Mouse (Mus musculus) spleen, postnatal 14 days (tissue): Measurements from ENCODE around the gene 1700042G07Rik.

Experiments
- DNase-seq, 2 experiments: peaks; one replicate each; pipeline ENCODE4 v3.0.0; 2021 to 2022; ENCODE audit warnings: low spot score in 2 of 2

The 1700042G07Rik gene

GRCm38 (mm10) chr4:116162142-116162541 is 11.0 kb upstream of the 1700042G07Rik start:
- no peak for DNase-seq

DNA sequence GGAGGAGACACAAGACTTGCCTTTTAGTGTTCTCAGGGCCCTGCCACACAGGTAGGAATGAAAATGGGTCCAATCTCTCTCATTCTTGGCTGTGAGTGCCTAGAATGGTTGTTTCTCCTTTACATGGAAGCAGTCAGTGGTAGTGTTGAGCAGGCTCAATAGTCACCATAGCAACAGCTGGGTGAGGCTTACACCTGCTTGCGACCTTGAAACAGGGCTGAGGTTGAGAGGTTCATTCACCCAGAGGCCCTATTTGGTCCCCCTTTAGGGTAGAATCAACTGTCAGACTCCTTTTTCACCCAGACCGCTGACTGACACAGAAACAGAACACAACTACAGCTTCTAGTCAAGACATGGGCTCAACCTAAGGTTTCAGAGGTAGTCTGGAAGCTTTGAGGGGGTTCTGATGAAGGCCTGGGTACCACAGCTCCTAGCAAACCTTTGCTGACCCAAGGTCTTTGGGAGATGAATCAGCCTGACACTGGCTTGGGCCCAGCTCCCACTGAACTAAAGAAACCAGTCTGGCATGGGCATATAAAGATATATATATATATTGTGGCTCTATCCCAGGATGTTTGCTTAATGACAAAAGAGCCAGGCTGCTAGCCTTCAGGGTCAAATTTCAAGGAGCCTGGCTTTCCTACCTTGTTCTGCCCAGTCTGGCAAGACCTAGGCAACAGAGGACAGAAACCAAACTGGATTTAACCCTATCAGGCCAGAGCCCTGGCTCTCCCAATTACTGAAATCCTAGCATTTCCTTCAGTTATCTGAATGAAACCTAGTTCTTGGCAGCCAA is 8.2 kb upstream of the 1700042G07Rik start:
- no peak for DNase-seq

- DNase-seq: no peak
These were observed 7.3 kb upstream of the 1700042G07Rik start for GRCm38 (mm10) chr4:116165708-116166407.

GRCm38 (mm10) chr4:116167404-116167803 is 5.8 kb upstream of the 1700042G07Rik start, which contains the start of gene Tspan1:
Gene Tspan1 (minus strand): TSS chr4:116167601.
- DNase-seq: no peak

DNA sequence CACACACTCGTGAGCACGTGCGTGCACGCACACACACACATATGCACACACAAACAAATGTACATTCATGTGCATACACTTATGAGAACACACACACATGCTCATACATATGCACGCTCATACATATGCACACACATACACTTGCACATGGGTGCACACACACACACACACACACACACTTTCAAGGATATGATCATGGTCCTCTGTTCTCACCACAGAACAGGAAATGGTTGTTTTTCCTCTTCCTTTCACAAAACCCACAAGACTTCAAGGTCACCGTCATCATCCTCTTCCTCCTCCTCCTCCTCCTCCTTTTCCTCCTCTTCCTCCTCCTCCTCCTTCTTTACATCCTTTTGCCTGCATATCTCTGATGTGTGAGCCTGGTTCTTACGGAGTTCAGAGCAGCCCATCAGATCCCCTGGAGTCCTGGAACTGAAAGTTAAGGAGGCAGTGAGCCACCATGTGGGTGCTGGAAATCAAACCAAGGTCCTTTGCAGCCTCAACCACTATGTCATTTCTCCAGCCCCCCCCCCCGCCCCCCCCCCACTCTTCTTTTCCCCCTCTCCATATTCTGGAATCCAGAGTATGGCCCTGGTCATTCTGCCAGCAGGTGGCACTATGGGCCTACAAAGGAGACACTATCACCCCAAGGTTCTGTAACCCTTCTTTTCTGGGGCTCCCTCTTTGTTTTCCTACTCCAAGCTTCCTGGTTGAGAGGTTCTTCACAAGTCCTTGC is 4.4 kb upstream of the 1700042G07Rik start:
- peak; percentile 30 to 68 for DNase-seq

- no peak for DNase-seq
These were observed 3.9 kb upstream of the 1700042G07Rik start for GRCm38 (mm10) chr4:116169353-116169672.

GRCm38 (mm10) chr4:116173752-116174151 is 580 bp downstream of the 1700042G07Rik start:
- DNase-seq: no peak

- no peak for DNase-seq
These were observed 1.4 kb downstream of the 1700042G07Rik start for GRCm38 (mm10) chr4:116174466-116175116.

GRCm38 (mm10) chr4:116175136-116175535 is 2.0 kb downstream of the 1700042G07Rik start:
- no peak for DNase-seq

- DNase-seq: no peak
These were observed 2.8 kb downstream of the 1700042G07Rik start for GRCm38 (mm10) chr4:116175711-116176542.

- DNase-seq: no peak
These were observed 3.4 kb downstream of the 1700042G07Rik start for GRCm38 (mm10) chr4:116176543-116176988.

- DNase-seq: no peak
These were observed 4.0 kb downstream of the 1700042G07Rik start for GRCm38 (mm10) chr4:116177140-116177539.

GRCm38 (mm10) chr4:116182079-116182478 is 8.9 kb downstream of the 1700042G07Rik start:
- no peak for DNase-seq

DNA sequence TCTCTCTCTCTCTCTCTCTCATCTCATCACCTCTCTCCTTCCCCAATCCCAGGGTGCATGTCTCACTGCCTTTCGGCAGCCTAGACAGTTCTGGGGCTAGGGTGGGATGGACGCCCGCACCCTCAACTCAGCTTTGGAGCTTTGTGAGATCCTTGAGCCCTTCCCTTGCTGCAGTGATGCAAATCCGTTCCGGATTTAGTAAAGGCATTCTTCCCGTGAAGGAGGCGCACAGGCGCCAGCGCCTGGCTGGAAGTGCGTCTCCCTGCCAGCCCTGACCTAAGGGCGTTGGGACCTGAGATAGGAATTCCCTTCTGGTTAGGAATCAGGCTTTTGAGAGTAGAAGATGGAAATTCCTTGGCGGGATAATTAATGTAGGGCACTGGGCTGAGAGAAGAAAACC is 9.6 kb downstream of the 1700042G07Rik start:
- no peak for DNase-seq

GRCm38 (mm10) chr4:116185083-116185482 is 11.9 kb downstream of the 1700042G07Rik start:
- DNase-seq: no peak

DNA sequence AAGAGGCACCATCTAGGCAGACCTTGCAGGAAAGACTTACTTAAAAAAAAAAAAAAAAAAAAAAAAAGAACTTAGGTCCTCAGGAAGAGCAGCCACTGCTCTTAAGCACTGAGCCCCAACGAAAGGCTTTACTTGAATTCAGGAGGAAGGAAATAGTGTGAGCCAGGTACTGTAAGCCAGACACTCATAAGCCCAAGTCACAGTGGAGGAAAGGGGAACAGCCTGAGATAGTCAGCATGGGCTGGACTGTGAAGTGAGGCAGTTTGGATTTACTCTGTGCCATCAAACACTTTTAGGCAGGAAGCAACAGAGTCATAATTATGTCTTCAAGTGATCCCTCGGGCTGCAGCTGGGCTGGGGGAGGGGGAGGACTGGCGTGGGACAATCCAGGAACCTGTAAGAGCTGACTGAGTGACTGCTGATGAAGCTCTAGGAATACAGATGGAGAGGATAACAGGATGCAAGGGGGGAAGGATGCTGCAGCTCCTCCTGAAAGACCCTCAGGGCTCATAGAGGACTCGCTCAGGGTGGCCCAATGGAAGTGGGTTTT is 19.2 kb downstream of the 1700042G07Rik start:
- DNase-seq: no peak

DNA sequence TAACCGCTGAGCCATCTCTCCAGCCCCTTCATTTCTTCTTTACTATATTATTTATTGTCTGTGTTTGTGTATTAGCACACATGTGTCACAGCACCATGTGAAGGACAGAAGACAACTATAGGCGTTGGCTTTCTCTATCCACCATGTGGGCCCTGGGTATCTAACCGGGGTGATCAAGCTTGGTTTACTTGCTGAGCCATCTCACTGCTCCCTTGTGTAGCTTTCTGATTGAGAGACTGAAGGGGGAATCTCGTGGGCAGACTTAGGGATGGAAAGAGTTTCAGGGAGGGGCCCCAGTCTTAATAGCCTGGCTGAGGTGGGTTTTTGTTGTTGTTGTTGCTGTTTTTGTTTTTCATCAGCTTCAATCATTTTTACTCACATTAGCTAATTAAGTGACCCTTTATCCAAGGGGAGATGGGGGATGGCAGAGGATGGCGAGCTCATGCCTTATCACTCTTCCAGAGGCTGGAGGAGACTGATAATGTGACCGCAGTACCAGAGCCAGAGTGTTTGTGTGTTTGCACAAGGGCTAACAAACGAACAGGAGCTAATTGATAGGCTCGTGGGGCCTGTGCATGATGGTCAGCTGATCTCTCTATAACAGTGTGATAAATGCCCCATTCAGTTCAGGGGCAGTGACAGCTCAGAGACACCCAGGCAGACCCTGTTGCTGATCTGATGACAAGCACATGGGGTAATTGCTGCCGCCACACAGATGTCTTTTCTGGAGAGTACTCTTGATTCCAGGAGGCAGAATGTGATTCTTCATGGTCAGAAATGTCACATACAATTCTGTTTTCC is 20.6 kb downstream of the 1700042G07Rik start:
- DNase-seq: no peak

GRCm38 (mm10) chr4:116198422-116198821 is 25.2 kb downstream of the 1700042G07Rik start:
- no peak for DNase-seq

DNA sequence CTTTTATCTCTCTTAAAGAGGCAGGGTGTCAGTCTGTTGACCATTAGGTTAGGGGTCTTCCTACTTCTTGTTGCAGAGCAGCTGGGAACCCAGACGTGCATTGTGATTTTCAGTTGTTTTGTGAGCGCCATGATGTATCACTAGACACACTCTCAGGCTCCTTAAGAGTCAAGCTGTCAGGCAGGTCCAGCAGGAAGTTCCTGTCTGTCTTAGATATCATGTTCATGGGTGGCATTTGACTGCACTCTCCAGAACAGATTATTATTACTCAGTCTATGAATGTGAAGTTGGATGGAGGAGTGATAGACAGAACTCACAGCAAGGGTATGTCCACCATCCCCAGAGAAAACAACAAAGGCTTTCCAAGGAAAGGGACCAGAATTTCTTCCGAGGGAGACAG is 31.2 kb downstream of the 1700042G07Rik start:
- no peak for DNase-seq

GRCm38 (mm10) chr4:116206531-116206930 is 33.4 kb downstream of the 1700042G07Rik start:
- DNase-seq: no peak
